9 mouse cellular contexts compared by ENCODE assay signal in genomic region chr7:130898373-130898772, GRCm38 (mm10). TPM values are rescaled to one million over a fixed set of nuclear protein-coding genes. Genes with fewer than 3 reads are reported as not detected.
DNase-seq lines count a peak whose midpoint lies in the region; ATAC-seq and TF ChIP-seq lines count a peak whose summit lies in the region.
"Had no signal": no experiment of that assay in that cellular context is flagged by ENCODE, and none has a peak within 500 bp of the region (broad histone marks: within the 10 kb centered on the region; RNA-seq: fewer than 3 reads in every experiment).

No protein-coding gene starts in this region.

- no peak overlapping the region for H3K4me2 ChIP-seq in hindbrain, embryonic 11.5 days (replicated peaks; ENCODE audit: low read depth, low read length)
- H3K4me2 ChIP-seq in hindbrain, embryonic 13.5 days, result no peak overlapping the region
- H3K4me2 ChIP-seq: neural tube, embryonic 12.5 days had no signal

- H3K27me3 ChIP-seq in hindbrain, embryonic 11.5 days (ENCODE audit: control insufficient read depth, insufficient read depth, low read length), result no peaks in the 10 kb centered on the region
- H3K27me3 ChIP-seq in hindbrain, embryonic 13.5 days, result no peaks in the 10 kb centered on the region
- H3K27me3 ChIP-seq: neural tube, embryonic 12.5 days had no signal

- H3K4me3 ChIP-seq in hindbrain, embryonic 11.5 days (ENCODE audit: low read depth, low read length), result no peak overlapping the region
- no peak overlapping the region for H3K4me3 ChIP-seq in hindbrain, embryonic 13.5 days
- H3K4me3 ChIP-seq in lung, adult 2 months (replicated peaks; ENCODE audit: extremely low read depth, low read depth, low read length), result no peak overlapping the region
- H3K4me3 ChIP-seq: neural tube, embryonic 12.5 days had no signal

- 80% methylated on average over 4 of the region's 4 CpGs for WGBS in hindbrain, embryonic 11.5 days
- 82% methylated on average over 4 of the region's 4 CpGs for WGBS in hindbrain, embryonic 13.5 days
- 78% methylated on average over 4 of the region's 4 CpGs for WGBS in lung, adult 2 months

- no peak for ATAC-seq in hindbrain, embryonic 11.5 days (ENCODE audit: low FRiP score)
- ATAC-seq in hindbrain, embryonic 13.5 days (ENCODE audit: low FRiP score), result no peak

- no peaks in the 10 kb centered on the region for H3K4me1 ChIP-seq in hindbrain, embryonic 11.5 days (replicated peaks; ENCODE audit: control insufficient read depth, insufficient read depth, low read length)
- H3K4me1 ChIP-seq in hindbrain, embryonic 13.5 days (replicated peaks), result no peaks in the 10 kb centered on the region
- peaks cover 2% of the 10 kb centered on the region; the same call in 1 of the 2 replicates for H3K4me1 ChIP-seq in lung, adult 2 months (ENCODE audit: control insufficient read depth, insufficient read depth, low read length)
- H3K4me1 ChIP-seq: neural tube, embryonic 12.5 days had no signal

- peak; percentile 42 for DNase-seq in hindbrain, embryonic 11.5 days (ENCODE audit: low spot score)
- peak; percentile 37 for DNase-seq in lung, postnatal 36 days
- DNase-seq in lung, adult 2 months, result no peak
- peak; percentile 18 for DNase-seq in adipocyte (ENCODE audit: low spot score)
- DNase-seq in retina, embryonic 14.5 days (ENCODE audit: low spot score), result peak; percentile 56
- no peak for DNase-seq in ovary, postnatal 10 days (ENCODE audit: low spot score)
- DNase-seq: heart, postnatal 36 days had no signal

- TF ChIP-seq POLR2A in lung, adult 2 months (IDR thresholded peaks at IDR 0.05; ENCODE audit: borderline replicate concordance, extremely low read depth, low read depth, low read length), result no peak

- TF ChIP-seq CTCF in lung, adult 2 months (IDR thresholded peaks at IDR 0.05; ENCODE audit: insufficient read depth, low read length), result no peak

- H3K9ac ChIP-seq in hindbrain, embryonic 11.5 days (ENCODE audit: low read depth, low read length), result no peak overlapping the region
- no peak overlapping the region for H3K9ac ChIP-seq in hindbrain, embryonic 13.5 days
- H3K9ac ChIP-seq: neural tube, embryonic 12.5 days had no signal

- no peaks in the 10 kb centered on the region for H3K36me3 ChIP-seq in hindbrain, embryonic 11.5 days (ENCODE audit: control insufficient read depth, insufficient read depth, low read length)
- H3K36me3 ChIP-seq in hindbrain, embryonic 13.5 days, result peaks cover 36% of the 10 kb centered on the region

- H3K27ac ChIP-seq in hindbrain, embryonic 11.5 days (ENCODE audit: low read depth, low read length), result no peak overlapping the region
- no peak overlapping the region for H3K27ac ChIP-seq in hindbrain, embryonic 13.5 days
- H3K27ac ChIP-seq: neural tube, embryonic 12.5 days had no signal

- H3K9me3 ChIP-seq in hindbrain, embryonic 11.5 days (ENCODE audit: control insufficient read depth, low read length), result no peaks in the 10 kb centered on the region
- H3K9me3 ChIP-seq in hindbrain, embryonic 13.5 days, result no peaks in the 10 kb centered on the region
- H3K9me3 ChIP-seq: neural tube, embryonic 12.5 days had no signal

RNA-seq across cellular contexts. Expression of gene Plekha1, which starts 32.8 kb away (rescaled TPM):
- 39.8 and 50.1 TPM in 2 replicates for polyA plus RNA-seq in hindbrain, embryonic 11.5 days (2014; fragmentation: Nextera tagmentation; extraction: Ambion mirVana)
- polyA plus RNA-seq in hindbrain, embryonic 13.5 days (2015; fragmentation: Nextera tagmentation; extraction: Ambion mirVana), result 63.4 and 65.4 TPM in 2 replicates
- 66.8 and 99.2 TPM in 2 replicates for polyA plus RNA-seq in lung, adult 2 months (2012; rRNA removed)

RNA-seq across cellular contexts. Expression of gene Htra1, which starts 37.5 kb away (rescaled TPM):
- 7.3 and 19.0 TPM in 2 replicates for polyA plus RNA-seq in hindbrain, embryonic 11.5 days (2014; fragmentation: Nextera tagmentation; extraction: Ambion mirVana)
- 11.2 and 15.4 TPM in 2 replicates for polyA plus RNA-seq in hindbrain, embryonic 13.5 days (2015; fragmentation: Nextera tagmentation; extraction: Ambion mirVana)
- 64.7 and 65.2 TPM in 2 replicates for polyA plus RNA-seq in lung, adult 2 months (2012; rRNA removed)

Comparison
In these comparisons a context has a peak if more than half of its experiments do, and no peak if none do; other contexts are left out.
1. DNase-seq: peak in hindbrain, embryonic 11.5 days (single experiment), lung, postnatal 36 days (single experiment), adipocyte (single experiment) and retina, embryonic 14.5 days (single experiment); none in lung, adult 2 months (single experiment) and ovary, postnatal 10 days (single experiment).